Mouse (Mus musculus) liver, adult 2 months (tissue): ENCODE measurements around the gene Tdrkh.

Experiments
- CTCF ChIP-seq: fragments of 200-500 bp; IDR thresholded peaks from 2 replicates; pipeline ENCODE4 v1.5.1; 2011; ENCODE audit warnings: low read depth, low read length, control low read depth
- POLR2A ChIP-seq: fragments of 200-500 bp; IDR thresholded peaks from 2 replicates; pipeline ENCODE4 v1.6.1; 2011; ENCODE audit warnings: low read length, control low read depth; ENCODE audit not compliant: insufficient read depth; ENCODE audit errors: extremely low read depth

- TF ChIP-seq CTCF: no peak
- TF ChIP-seq POLR2A: no peak
Measured at GRCm38 (mm10) chr3:94412530-94412929, 543 bp upstream of the Tdrkh start.
